Mouse (Mus musculus) spleen, adult 2 months (tissue): ENCODE results near the gene Setd1b. TPM values are rescaled to one million over a fixed set of nuclear protein-coding genes. Genes with fewer than 3 reads are reported as not detected.

Experiments
- DNase-seq, 2 experiments: peaks; one replicate each; pipeline versions ENCODE4 v3.0.0 to v3.0.0-alpha.2; 2012 to 2021; ENCODE audit warnings: low spot score in 2 of 2, low read depth in 1 of 2
- H3K27ac ChIP-seq: fragments of 200-500 bp; 2 replicates; pipeline ENCODE4 v1.5.1; 2012; ENCODE audit warnings: low read length, inconsistent platforms; ENCODE audit not compliant: insufficient read depth
- H3K27me3 ChIP-seq: fragments of 200-500 bp; 2 replicates; pipeline ENCODE4 v1.6.1; 2012; ENCODE audit warnings: mild to moderate bottlenecking, moderate library complexity, low read length, inconsistent platforms; ENCODE audit not compliant: control insufficient read depth, insufficient read depth
- H3K36me3 ChIP-seq: fragments of 200-500 bp; 2 replicates; pipeline ENCODE4 v1.6.1; 2012; ENCODE audit warnings: mild to moderate bottlenecking, low read length, inconsistent platforms; ENCODE audit not compliant: control insufficient read depth, insufficient read depth
- H3K4me1 ChIP-seq: fragments of 200-500 bp; 2 replicates; pipeline ENCODE4 v1.6.1; 2011; ENCODE audit warnings: inconsistent platforms; ENCODE audit not compliant: control insufficient read depth, insufficient read depth, insufficient read length
- H3K4me3 ChIP-seq: fragments of 200-500 bp; 2 replicates; pipeline ENCODE4 v1.5.1; 2011; ENCODE audit warnings: mild to moderate bottlenecking, inconsistent platforms; ENCODE audit not compliant: insufficient read depth, insufficient read length; ENCODE audit errors: extremely low read depth
- CTCF ChIP-seq: fragments of 200-500 bp; IDR thresholded peaks from 2 replicates; pipeline ENCODE4 v1.5.1; 2011; ENCODE audit warnings: mild to moderate bottlenecking, inconsistent platforms; ENCODE audit not compliant: insufficient read depth, insufficient read length, insufficient replicate concordance; ENCODE audit errors: extremely low read depth
- POLR2A ChIP-seq: fragments of 200-500 bp; IDR thresholded peaks from 2 replicates; pipeline ENCODE4 v1.6.1; 2011; ENCODE audit warnings: low read depth, low read length, inconsistent platforms
- WGBS: fragments of 180-500 bp; shearing (Covaris S2); methylation state at CpG from one replicate; pipeline ENCODE4 v1.1.7; 2018; 5-methylcytosine and 5-hydroxymethylcytosine counted together
- polyA plus RNA-seq: library from polyadenylated mRNA; depleted of rRNA; stranded (reverse); fragments of >200 nt; gene quantifications from 2 replicates; pipeline ENCODE4 v1.2.3, GENCODE M21; 2012

Setd1b gene
- polyA plus RNA-seq, 1 experiment = 20.5 TPM

DNA sequence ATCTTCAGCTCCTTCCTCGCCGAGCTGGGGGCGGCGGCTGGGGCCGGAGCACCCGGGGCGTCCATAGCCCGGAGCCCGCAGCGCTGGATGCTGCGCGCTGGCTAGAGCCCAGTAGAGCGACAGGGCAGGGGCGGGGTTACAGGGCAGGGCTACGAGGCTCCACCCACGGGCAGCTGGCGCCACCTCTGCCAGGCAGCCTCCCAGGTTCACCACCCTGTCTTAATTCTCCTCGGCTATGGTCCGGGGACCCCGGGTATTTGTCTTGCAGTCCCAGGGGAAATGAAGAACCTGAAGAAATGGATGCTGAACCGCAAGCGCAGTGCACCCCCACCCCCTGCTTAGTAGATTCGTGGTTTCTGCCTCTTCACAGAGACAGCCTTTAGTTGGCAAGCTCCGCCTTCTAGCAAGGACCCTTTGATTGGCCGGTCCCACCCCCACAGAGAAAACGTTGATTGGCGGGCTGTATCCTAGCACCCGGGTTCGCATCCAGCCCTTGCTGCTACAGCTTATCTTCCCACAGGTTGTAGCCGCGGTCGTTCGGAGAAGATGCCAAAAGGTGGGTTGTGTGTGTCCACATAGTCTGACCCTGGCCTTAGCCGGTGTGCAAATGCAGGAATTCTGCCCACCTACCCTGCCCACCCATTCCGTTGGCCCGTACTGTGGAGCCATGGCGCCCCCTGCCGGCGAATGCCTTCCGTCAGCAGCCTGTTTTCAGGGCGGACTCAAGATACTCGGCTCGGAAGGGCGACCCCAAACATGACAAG, 9.5 kb upstream of the Setd1b start, which contains the start of gene Rhof:
Gene Rhof (minus strand): TSS at position 385 of the 764 bp plus-strand sequence.
- 1% methylated on average over 44 of the region's 44 CpGs for WGBS
- Histone ChIP-seq H3K4me1 (peaks cover 32% of the 10 kb centered on the region; the same call in 1 of the 2 replicates), H3K36me3 (peaks cover 31% of the 10 kb centered on the region), H3K27me3 (no peaks in the 10 kb centered on the region), H3K27ac (peak within 1 kb of the TSS; percentile 85), H3K4me3 (peak within 1 kb of the TSS; percentile 87)
- peak; percentile 92 to 95 for DNase-seq
- TF ChIP-seq CTCF (peak; percentile 96), POLR2A (peak; percentile 81)

DNA sequence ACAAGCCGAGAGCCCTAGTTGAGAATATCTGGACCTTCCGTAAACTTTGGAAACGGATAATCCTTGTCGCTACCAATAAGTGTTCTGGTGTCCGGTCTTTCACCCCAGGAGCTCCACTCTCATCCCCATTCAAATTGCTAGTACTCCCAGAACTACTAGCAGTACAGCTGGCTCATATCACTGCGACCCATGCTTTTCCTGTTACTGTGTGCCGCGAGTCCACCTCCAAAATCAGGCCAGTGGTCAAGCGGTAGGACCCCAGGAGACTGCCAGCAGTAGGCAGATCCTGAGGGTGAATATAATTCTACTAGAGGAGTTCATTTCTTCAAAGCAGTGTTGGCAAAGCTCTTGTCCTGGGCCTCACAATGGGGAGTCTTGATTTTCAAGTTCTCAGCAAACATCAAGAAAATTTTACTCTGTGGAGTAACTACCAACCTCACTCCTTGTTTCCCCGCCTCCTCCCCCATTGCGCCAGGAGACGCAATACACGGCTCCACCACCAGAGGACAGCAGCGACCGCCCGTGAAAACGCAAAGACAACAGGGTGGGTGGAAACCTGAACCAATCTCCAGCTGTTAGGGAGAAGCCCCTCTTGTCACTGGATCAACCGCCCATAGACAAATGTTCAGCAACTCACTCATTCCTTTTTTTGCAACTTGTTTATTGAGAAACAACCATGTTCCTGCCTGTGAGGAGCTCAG, 8.8 kb upstream of the Setd1b start:
- 30% methylated on average over 18 of the region's 18 CpGs for WGBS
- TF ChIP-seq POLR2A = no peak
- TF ChIP-seq CTCF = peak; percentile 100
- peak; percentile 73 to 79 for DNase-seq
- peak overlapping the region; percentile 14; the same call in 1 of the 2 replicates for H3K27ac ChIP-seq
- no peaks in the 10 kb centered on the region for H3K27me3 ChIP-seq
- peaks cover 33% of the 10 kb centered on the region for H3K36me3 ChIP-seq
- H3K4me3 ChIP-seq = no peak overlapping the region
- H3K4me1 ChIP-seq = peaks cover 34% of the 10 kb centered on the region; the same call in 1 of the 2 replicates

DNA sequence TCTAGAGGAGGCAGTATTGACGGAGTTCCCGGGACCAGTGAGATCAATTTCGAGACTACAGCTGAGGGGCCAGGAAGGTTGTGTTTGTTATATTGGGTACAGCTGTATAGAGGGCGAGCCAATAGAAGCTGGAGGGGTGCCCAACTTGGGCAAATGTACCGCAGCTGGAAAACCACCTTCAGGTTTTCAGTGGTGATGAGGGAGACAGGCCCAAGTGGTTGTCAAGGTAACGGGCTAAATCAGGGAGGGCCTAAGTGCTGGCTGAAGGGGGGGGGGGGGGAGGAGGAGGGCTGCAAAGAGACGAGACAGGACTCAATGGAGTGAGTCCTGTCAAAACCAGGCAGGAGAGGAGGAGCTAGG, 8.2 kb upstream of the Setd1b start:
- DNase-seq = no peak
- WGBS = 54% methylated on average over 7 of the region's 7 CpGs
- Histone ChIP-seq H3K27ac (no peak overlapping the region), H3K36me3 (peaks cover 33% of the 10 kb centered on the region), H3K4me1 (peaks cover 34% of the 10 kb centered on the region; the same call in 1 of the 2 replicates), H3K27me3 (no peaks in the 10 kb centered on the region), H3K4me3 (no peak overlapping the region)
- TF ChIP-seq CTCF (no peak), POLR2A (no peak)

GRCm38 (mm10) chr5:123134186-123134874, 7.7 kb upstream of the Setd1b start:
- no peak for DNase-seq
- peak overlapping the region; percentile 31; the same call in 1 of the 2 replicates for H3K27ac ChIP-seq
- WGBS = 62% methylated on average over 13 of the region's 13 CpGs
- H3K4me3 ChIP-seq = no peak overlapping the region
- H3K27me3 ChIP-seq = no peaks in the 10 kb centered on the region
- TF ChIP-seq CTCF (no peak), POLR2A (no peak)
- peaks cover 33% of the 10 kb centered on the region for H3K36me3 ChIP-seq
- peaks cover 33% of the 10 kb centered on the region; the same call in 1 of the 2 replicates for H3K4me1 ChIP-seq

- H3K36me3 ChIP-seq = peaks cover 30% of the 10 kb centered on the region
Observed at GRCm38 (mm10) chr5:123134875-123135382, 7.1 kb upstream of the Setd1b start.

More at GRCm38 (mm10) chr5:123134875-123135382, 7.1 kb upstream of the Setd1b start:
- 88% methylated on average over 8 of the region's 8 CpGs for WGBS
- no peak for TF ChIP-seq POLR2A
- no peak for TF ChIP-seq CTCF
- Histone ChIP-seq H3K4me3 (no peak overlapping the region), H3K27me3 (no peaks in the 10 kb centered on the region), H3K27ac (peak overlapping the region; percentile 31; the same call in 1 of the 2 replicates), H3K4me1 (peaks cover 27% of the 10 kb centered on the region; the same call in 1 of the 2 replicates)
- no peak for DNase-seq
